Mouse (Mus musculus): Measurements from ENCODE around the gene Plekhm2. TPM values are rescaled to one million over a fixed set of nuclear protein-coding genes. Genes with fewer than 3 reads are reported as not detected.

The Plekhm2 gene
- polyA plus RNA-seq (2016; fragmentation: Nextera tagmentation; extraction: Ambion mirVana), result 6.3 and 7.6 TPM in 2 replicates

DNA sequence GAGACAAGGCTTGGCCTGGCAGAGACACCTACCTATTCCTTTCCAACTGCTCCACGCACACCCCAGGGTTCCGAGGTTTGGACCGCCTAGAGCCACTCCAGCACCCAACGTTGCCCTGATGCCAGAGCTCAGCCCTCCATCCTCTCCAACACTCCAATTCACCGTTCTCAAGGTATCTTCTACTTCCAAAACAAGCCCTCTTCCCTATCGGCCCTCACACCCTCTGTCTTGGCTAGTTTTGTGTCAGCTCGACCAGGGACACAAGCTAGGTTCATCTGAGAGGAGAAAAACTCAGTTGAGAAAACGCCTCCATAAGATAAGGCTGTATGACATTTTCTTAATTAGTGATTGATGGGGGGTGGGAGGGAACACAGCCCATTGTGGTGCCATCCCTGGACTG lies at the start of gene Plekhm2:
Gene Plekhm2, minus strand, starts transcription at position 101 of the 400 bp plus-strand sequence.
- Histone ChIP-seq H3K4me2 (replicated peaks) (peak within 1 kb of the TSS; percentile 77), H3K27ac (peak within 1 kb of the TSS; percentile 64), H3K9me3 (replicated peaks) (no peaks in the 10 kb centered on the region), H3K36me3 (peaks cover 18% of the 10 kb centered on the region; the same call in 1 of the 2 replicates), H3K4me3 (peak within 1 kb of the TSS; percentile 79), H3K27me3 (no peaks in the 10 kb centered on the region), H3K4me1 (peaks cover 19% of the 10 kb centered on the region), H3K9ac (peak within 1 kb of the TSS; percentile 94)
- WGBS, result 76% methylated on average over 8 of the region's 8 CpGs
- peak; percentile 30; the same call in 1 of the 2 replicates for ATAC-seq (ENCODE audit: low FRiP score)

DNA sequence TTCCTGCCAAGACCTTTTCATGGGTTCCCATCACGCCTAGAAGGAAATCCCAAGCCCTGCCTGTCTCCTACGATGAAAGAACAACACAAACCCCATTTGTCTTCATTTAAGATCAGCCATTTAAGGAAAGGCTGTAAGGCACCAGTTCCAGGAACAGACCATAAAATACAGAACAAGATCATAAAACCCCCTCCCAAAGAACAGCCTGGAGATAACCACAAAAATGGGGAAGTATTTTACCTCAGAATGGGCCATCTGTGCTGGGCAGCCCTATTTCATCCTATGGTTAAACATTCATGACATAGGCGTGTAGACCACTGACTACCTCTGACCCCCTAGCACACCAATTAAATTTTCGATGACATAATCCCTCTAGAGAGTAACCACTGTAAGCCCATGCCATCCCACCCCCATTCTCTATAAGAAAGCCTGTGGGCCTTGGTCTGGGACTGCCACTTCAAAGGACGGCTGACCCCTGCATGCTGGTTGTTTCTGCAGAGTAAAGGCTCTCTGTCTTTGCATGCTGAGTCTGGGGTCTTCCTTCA lies 49.0 kb upstream of the Plekhm2 start:
- H3K36me3 ChIP-seq, result peaks cover 53% of the 10 kb centered on the region
- no peak overlapping the region for H3K4me3 ChIP-seq
- H3K27me3 ChIP-seq, result no peaks in the 10 kb centered on the region
- 87% methylated on average over 5 of the region's 5 CpGs for WGBS
- no peak for ATAC-seq (ENCODE audit: low FRiP score)
- H3K9me3 ChIP-seq (replicated peaks), result no peaks in the 10 kb centered on the region
- no peaks in the 10 kb centered on the region; the same call in 1 of the 2 replicates for H3K4me1 ChIP-seq
- H3K9ac ChIP-seq, result no peak overlapping the region
- H3K4me2 ChIP-seq (replicated peaks), result no peak overlapping the region
- H3K27ac ChIP-seq, result no peak overlapping the region

DNA sequence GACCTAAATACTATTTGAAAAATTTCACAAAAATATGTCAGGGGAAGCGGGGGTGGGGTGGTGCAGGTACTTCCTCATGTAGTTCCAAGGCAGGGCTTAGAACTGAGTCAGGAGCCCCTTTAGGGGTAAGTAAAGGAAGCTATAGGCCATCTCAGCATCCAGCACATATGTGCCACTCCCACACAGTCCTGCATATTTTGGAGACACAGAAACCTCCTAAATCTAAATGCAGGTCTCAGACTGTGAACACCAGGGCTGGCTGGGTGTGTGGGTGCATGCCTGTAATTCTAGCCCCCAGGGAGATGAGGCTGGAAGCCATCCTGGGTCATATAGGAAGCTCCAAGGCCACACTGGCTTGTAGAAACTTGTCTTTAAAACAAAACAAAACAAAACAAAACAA lies 46.6 kb upstream of the Plekhm2 start:
- Histone ChIP-seq H3K27me3 (no peaks in the 10 kb centered on the region), H3K9me3 (replicated peaks) (no peaks in the 10 kb centered on the region), H3K4me3 (no peak overlapping the region), H3K36me3 (peaks cover 69% of the 10 kb centered on the region), H3K27ac (no peak overlapping the region), H3K4me2 (replicated peaks) (no peak overlapping the region), H3K4me1 (no peaks in the 10 kb centered on the region; the same call in 1 of the 2 replicates), H3K9ac (no peak overlapping the region)
- ATAC-seq (ENCODE audit: low FRiP score), result no peak
- WGBS, result 97% methylated on average over 1 of the region's 1 CpGs

DNA sequence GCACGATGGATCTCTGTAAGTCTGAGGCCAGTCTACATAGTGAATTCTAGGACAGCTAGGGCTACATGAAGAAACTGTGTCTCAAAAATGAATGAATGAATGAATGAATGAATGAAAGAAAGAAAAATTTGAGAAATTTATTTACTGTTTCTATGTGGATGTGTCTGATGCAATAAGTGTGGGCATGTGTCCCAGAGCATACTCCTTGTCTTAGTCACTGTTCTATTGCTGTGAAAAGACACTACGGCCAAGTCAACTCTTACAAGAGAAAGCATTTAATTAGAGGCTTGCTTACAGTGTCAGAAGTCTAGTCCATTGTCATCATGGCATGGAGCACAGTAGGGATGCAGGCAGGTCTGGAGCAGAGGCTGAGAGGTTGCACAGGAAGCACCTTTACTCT lies 44.3 kb upstream of the Plekhm2 start:
- Histone ChIP-seq H3K27ac (no peak overlapping the region), H3K27me3 (no peaks in the 10 kb centered on the region), H3K9ac (no peak overlapping the region), H3K4me3 (no peak overlapping the region), H3K36me3 (peaks cover 92% of the 10 kb centered on the region), H3K9me3 (replicated peaks) (no peaks in the 10 kb centered on the region), H3K4me1 (no peaks in the 10 kb centered on the region), H3K4me2 (replicated peaks) (no peak overlapping the region)
- 99% methylated on average over 2 of the region's 2 CpGs for WGBS
- ATAC-seq (ENCODE audit: low FRiP score), result no peak

- Histone ChIP-seq H3K27ac (no peak overlapping the region), H3K36me3 (peaks cover 92% of the 10 kb centered on the region), H3K27me3 (no peaks in the 10 kb centered on the region), H3K9ac (no peak overlapping the region), H3K4me3 (no peak overlapping the region), H3K9me3 (replicated peaks) (no peaks in the 10 kb centered on the region), H3K4me2 (replicated peaks) (no peak overlapping the region), H3K4me1 (no peaks in the 10 kb centered on the region)
- ATAC-seq (ENCODE audit: low FRiP score), result no peak
- 98% methylated on average over 7 of the region's 7 CpGs for WGBS
Observed at GRCm38 (mm10) chr4:141708005-141708404, 43.3 kb upstream of the Plekhm2 start.

DNA sequence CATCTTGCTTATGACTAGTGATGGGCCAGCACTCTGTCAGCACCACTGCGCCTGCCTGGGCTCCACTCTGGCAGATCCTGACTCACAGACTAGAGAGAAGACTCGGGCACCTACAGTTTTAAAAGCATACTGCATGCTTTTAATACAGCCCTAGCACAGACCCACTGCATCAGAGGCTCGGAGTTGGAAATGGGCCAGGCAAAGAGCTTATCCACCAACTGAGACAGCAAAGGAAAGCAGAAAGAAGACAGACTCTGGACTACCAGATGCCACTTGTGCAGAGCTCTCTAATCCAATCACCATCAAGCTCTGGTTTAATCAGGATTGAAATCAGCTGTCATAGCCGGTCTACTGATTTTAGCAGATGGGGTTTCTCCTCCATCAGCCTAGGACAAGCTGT lies 40.6 kb upstream of the Plekhm2 start:
- H3K36me3 ChIP-seq, result peaks cover 88% of the 10 kb centered on the region
- H3K4me2 ChIP-seq (replicated peaks), result no peak overlapping the region
- no peak overlapping the region for H3K9ac ChIP-seq
- no peaks in the 10 kb centered on the region for H3K27me3 ChIP-seq
- 92% methylated on average over 4 of the region's 4 CpGs for WGBS
- H3K9me3 ChIP-seq (replicated peaks), result no peaks in the 10 kb centered on the region
- no peak for ATAC-seq (ENCODE audit: low FRiP score)
- no peak overlapping the region for H3K27ac ChIP-seq
- H3K4me1 ChIP-seq, result no peaks in the 10 kb centered on the region
- H3K4me3 ChIP-seq, result no peak overlapping the region

DNA sequence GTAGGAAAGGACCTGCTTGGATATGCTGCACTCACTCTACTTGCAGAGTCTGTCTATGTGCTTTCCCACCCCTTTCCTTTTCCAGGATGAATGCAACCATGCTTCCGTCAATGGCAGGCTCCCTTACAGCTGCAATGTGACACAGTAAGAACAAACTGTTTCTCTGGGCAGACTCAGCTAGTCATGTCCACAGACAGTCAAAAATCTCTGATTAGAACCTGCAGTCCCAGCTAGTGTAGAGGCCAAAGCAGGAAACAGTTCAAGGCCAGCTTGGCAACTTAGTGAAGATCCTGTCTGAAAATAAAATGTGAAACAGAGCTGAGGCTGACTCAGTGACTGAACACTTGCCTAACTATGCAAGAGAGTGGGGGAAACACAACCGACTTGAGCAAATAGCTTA lies 39.9 kb upstream of the Plekhm2 start:
- Histone ChIP-seq H3K36me3 (peaks cover 89% of the 10 kb centered on the region), H3K9me3 (replicated peaks) (no peaks in the 10 kb centered on the region), H3K27ac (no peak overlapping the region), H3K9ac (no peak overlapping the region), H3K4me2 (replicated peaks) (no peak overlapping the region), H3K27me3 (no peaks in the 10 kb centered on the region), H3K4me3 (no peak overlapping the region), H3K4me1 (no peaks in the 10 kb centered on the region)
- no peak for ATAC-seq (ENCODE audit: low FRiP score)
- 95% methylated on average over 2 of the region's 2 CpGs for WGBS

GRCm38 (mm10) chr4:141694719-141695118 lies 30.0 kb upstream of the Plekhm2 start:
- 96% methylated on average over 8 of the region's 8 CpGs for WGBS
- ATAC-seq (ENCODE audit: low FRiP score), result no peak

DNA sequence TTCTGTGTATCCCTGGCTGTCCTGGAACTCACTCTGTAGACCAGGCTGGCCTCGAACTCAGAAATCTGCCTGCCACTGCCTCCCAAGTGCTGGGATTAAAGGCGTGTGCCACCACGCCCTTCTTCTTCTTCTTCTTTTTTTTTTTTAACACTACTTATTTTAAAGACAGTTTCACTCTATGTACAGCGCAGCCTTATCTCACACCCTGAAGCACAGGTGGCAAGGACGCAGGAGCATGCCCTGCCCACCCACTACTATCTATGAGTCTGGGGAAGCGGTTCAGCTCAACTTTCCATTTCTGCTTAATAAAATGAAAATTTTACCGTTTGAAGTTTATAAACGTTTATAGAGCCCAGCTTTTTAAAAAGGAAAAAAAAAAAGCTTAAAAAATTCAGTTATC lies 23.8 kb upstream of the Plekhm2 start:
- Histone ChIP-seq H3K9ac (no peak overlapping the region), H3K4me2 (replicated peaks) (no peak overlapping the region), H3K27ac (no peak overlapping the region), H3K9me3 (replicated peaks) (no peaks in the 10 kb centered on the region), H3K27me3 (no peaks in the 10 kb centered on the region), H3K4me1 (no peaks in the 10 kb centered on the region), H3K36me3 (peaks cover 69% of the 10 kb centered on the region), H3K4me3 (no peak overlapping the region)
- WGBS, result 91% methylated on average over 8 of the region's 8 CpGs
- no peak for ATAC-seq (ENCODE audit: low FRiP score)

More at GRCm38 (mm10) chr4:141694719-141695118, 30.0 kb upstream of the Plekhm2 start:
- Histone ChIP-seq H3K27ac (no peak overlapping the region), H3K9me3 (replicated peaks) (no peaks in the 10 kb centered on the region), H3K4me2 (replicated peaks) (no peak overlapping the region), H3K36me3 (peaks cover 77% of the 10 kb centered on the region), H3K4me3 (no peak overlapping the region), H3K4me1 (no peaks in the 10 kb centered on the region), H3K9ac (no peak overlapping the region), H3K27me3 (no peaks in the 10 kb centered on the region)

DNA sequence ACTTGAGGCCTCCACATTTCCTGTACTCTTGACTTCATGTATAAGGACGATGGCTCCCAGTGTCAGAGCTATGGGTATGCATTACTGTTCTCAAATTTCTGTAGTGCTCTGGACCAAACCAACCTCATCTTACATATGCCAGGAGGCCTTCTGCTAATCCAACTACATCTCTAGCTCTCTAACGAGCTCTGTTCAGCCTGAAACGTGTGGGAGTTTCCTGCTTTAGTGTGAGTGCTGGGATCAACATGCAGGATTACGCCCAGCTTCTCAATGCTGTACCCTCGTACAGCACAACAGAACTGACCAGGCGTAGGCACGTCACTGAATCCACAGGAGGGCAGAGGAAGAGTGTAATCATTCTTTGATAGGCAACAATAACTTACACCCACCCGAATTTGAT lies 21.8 kb upstream of the Plekhm2 start:
- H3K9me3 ChIP-seq (replicated peaks), result no peaks in the 10 kb centered on the region
- WGBS, result 81% methylated on average over 8 of the region's 8 CpGs
- H3K4me3 ChIP-seq, result no peak overlapping the region
- no peak overlapping the region for H3K4me2 ChIP-seq (replicated peaks)
- H3K27ac ChIP-seq, result no peak overlapping the region
- H3K4me1 ChIP-seq, result peaks cover 5% of the 10 kb centered on the region; the same call in 1 of the 2 replicates
- ATAC-seq (ENCODE audit: low FRiP score), result no peak
- no peak overlapping the region for H3K9ac ChIP-seq
- H3K27me3 ChIP-seq, result no peaks in the 10 kb centered on the region
- peaks cover 60% of the 10 kb centered on the region for H3K36me3 ChIP-seq

GRCm38 (mm10) chr4:141686093-141686492 lies 21.4 kb upstream of the Plekhm2 start:
- no peak overlapping the region for H3K4me2 ChIP-seq (replicated peaks)
- peaks cover 56% of the 10 kb centered on the region for H3K36me3 ChIP-seq
- no peak overlapping the region for H3K4me3 ChIP-seq
- no peaks in the 10 kb centered on the region for H3K9me3 ChIP-seq (replicated peaks)
- no peak overlapping the region for H3K9ac ChIP-seq
- H3K27me3 ChIP-seq, result no peaks in the 10 kb centered on the region
- H3K4me1 ChIP-seq, result peaks cover 5% of the 10 kb centered on the region; the same call in 1 of the 2 replicates
- ATAC-seq (ENCODE audit: low FRiP score), result no peak
- H3K27ac ChIP-seq, result no peak overlapping the region
- 96% methylated on average over 3 of the region's 3 CpGs for WGBS

- Histone ChIP-seq H3K9me3 (replicated peaks) (no peaks in the 10 kb centered on the region), H3K4me3 (no peak within 1 kb of the TSS), H3K9ac (no peak within 1 kb of the TSS), H3K27me3 (no peaks in the 10 kb centered on the region), H3K4me2 (replicated peaks) (no peak within 1 kb of the TSS), H3K36me3 (peaks cover 55% of the 10 kb centered on the region), H3K4me1 (peaks cover 5% of the 10 kb centered on the region; the same call in 1 of the 2 replicates), H3K27ac (no peak within 1 kb of the TSS)
- no peak for ATAC-seq (ENCODE audit: low FRiP score)
- 95% methylated on average over 6 of the region's 6 CpGs for WGBS
Observed at GRCm38 (mm10) chr4:141685499-141685898, 20.8 kb upstream of the Plekhm2 start, which contains the start of gene Rsc1a1. Gene Rsc1a1, minus strand, starts transcription at chr4:141685599.

GRCm38 (mm10) chr4:141682706-141683230 lies 18.1 kb upstream of the Plekhm2 start:
- Histone ChIP-seq H3K4me2 (replicated peaks) (no peak overlapping the region), H3K4me3 (no peak overlapping the region), H3K27ac (no peak overlapping the region), H3K4me1 (peaks cover 5% of the 10 kb centered on the region; the same call in 1 of the 2 replicates), H3K9me3 (replicated peaks) (no peaks in the 10 kb centered on the region), H3K9ac (no peak overlapping the region), H3K36me3 (peaks cover 45% of the 10 kb centered on the region), H3K27me3 (no peaks in the 10 kb centered on the region)
- WGBS, result 60% methylated on average over 12 of the region's 12 CpGs
- ATAC-seq (ENCODE audit: low FRiP score), result no peak
